27 mouse cellular contexts compared by ENCODE assay signal in genomic region chr4:35331161-35331560, GRCm38 (mm10).
DNase-seq lines count a peak whose midpoint lies in the region; ATAC-seq and TF ChIP-seq lines count a peak whose summit lies in the region.
"Had no signal": no experiment of that assay in that cellular context is flagged by ENCODE, and none has a peak within 500 bp of the region (broad histone marks: within the 10 kb centered on the region; RNA-seq: fewer than 3 reads in every experiment).

No protein-coding gene starts in this region.

- no peak overlapping the region for H3K9ac ChIP-seq in midbrain, postnatal 0 days (replicated peaks; ENCODE audit: low read length, poor library complexity, severe bottlenecking)
- H3K9ac ChIP-seq in midbrain, embryonic 13.5 days (replicated peaks), result no peak overlapping the region
- H3K9ac ChIP-seq in liver, embryonic 13.5 days, result no peak overlapping the region
- H3K9ac ChIP-seq in liver, embryonic 16.5 days (ENCODE audit: low read depth, low read length), result no peak overlapping the region
- H3K9ac ChIP-seq: embryonic facial prominence, embryonic 13.5 days; forebrain, embryonic 13.5 days; forebrain, postnatal 0 days; hindbrain, embryonic 13.5 days had no signal

- 0 out of 2 replicates have a peak, but pooled peaks have one; percentile 27 for ATAC-seq in midbrain, postnatal 0 days (ENCODE audit: low FRiP score)
- ATAC-seq in midbrain, embryonic 13.5 days, result no peak
- peak; percentile 74 for ATAC-seq in liver, embryonic 13.5 days (ENCODE audit: low read depth)
- ATAC-seq in liver, embryonic 16.5 days (ENCODE audit: low read depth), result peak; percentile 68
- no peak for ATAC-seq in inflammation-experienced regulatory T-cells, adult 6 months
- ATAC-seq: forebrain, embryonic 13.5 days; forebrain, postnatal 0 days; hindbrain, postnatal 0 days had no signal

- no peaks in the 10 kb centered on the region for H3K36me3 ChIP-seq in midbrain, postnatal 0 days (ENCODE audit: insufficient read depth, low read length)
- no peaks in the 10 kb centered on the region for H3K36me3 ChIP-seq in midbrain, embryonic 13.5 days
- no peaks in the 10 kb centered on the region for H3K36me3 ChIP-seq in liver, embryonic 13.5 days
- no peaks in the 10 kb centered on the region for H3K36me3 ChIP-seq in liver, embryonic 16.5 days (ENCODE audit: control insufficient read depth, insufficient read depth)
- H3K36me3 ChIP-seq: embryonic facial prominence, embryonic 10.5 days; embryonic facial prominence, embryonic 13.5 days; forebrain, embryonic 10.5 days; G1E; hindbrain, embryonic 13.5 days had no signal

- 70% methylated on average over 1 of the region's 1 CpGs for WGBS in midbrain, postnatal 0 days
- 85% methylated on average over 1 of the region's 1 CpGs for WGBS in midbrain, embryonic 13.5 days
- WGBS in liver, embryonic 13.5 days (ENCODE audit: insufficient replicate concordance), result 45% methylated on average over 1 of the region's 1 CpGs
- 49% methylated on average over 1 of the region's 1 CpGs for WGBS in liver, embryonic 16.5 days (ENCODE audit: insufficient replicate concordance)

- H3K4me2 ChIP-seq in midbrain, postnatal 0 days (ENCODE audit: low read depth, low read length, poor library complexity, severe bottlenecking), result no peak overlapping the region
- H3K4me2 ChIP-seq in midbrain, embryonic 13.5 days (replicated peaks), result no peak overlapping the region
- H3K4me2 ChIP-seq in liver, embryonic 13.5 days, result no peak overlapping the region
- no peak overlapping the region for H3K4me2 ChIP-seq in liver, embryonic 16.5 days (ENCODE audit: low read depth, low read length)
- H3K4me2 ChIP-seq: embryonic facial prominence, embryonic 13.5 days; forebrain, embryonic 13.5 days; heart, embryonic 11.5 days; hindbrain, embryonic 13.5 days had no signal

- intact Hi-C loops in left cerebral cortex, postnatal 36 days (cut with DNase I), result no loop called here

- H3K4me3 ChIP-seq in midbrain, postnatal 0 days (ENCODE audit: low read depth, low read length), result no peak overlapping the region
- no peak overlapping the region for H3K4me3 ChIP-seq in midbrain, embryonic 13.5 days (replicated peaks)
- H3K4me3 ChIP-seq in liver, embryonic 13.5 days (replicated peaks), result no peak overlapping the region
- H3K4me3 ChIP-seq in liver, embryonic 16.5 days (ENCODE audit: low read depth, low read length), result no peak overlapping the region
- H3K4me3 ChIP-seq: embryonic facial prominence, embryonic 10.5 days; embryonic facial prominence, embryonic 13.5 days; forebrain, embryonic 10.5 days; forebrain, embryonic 13.5 days; gastrocnemius, adult 2 months; hindbrain, embryonic 13.5 days had no signal

- no peak for DNase-seq in midbrain, postnatal 0 days (ENCODE audit: low spot score)
- DNase-seq in liver, embryonic 13.5 days, result no peak
- no peak for DNase-seq in embryo, embryonic 11 days
- no peak for DNase-seq in left cerebral cortex, postnatal 36 days (ENCODE audit: low spot score in 2 of 2)
- DNase-seq: adrenal gland, adult 2 months; adrenal gland, postnatal 14 days; B cell, adult 2 months; cerebellum, adult 11 months; cerebellum, adult 2 months; cerebellum, adult 9-11 months; cerebellum, postnatal 25 days; forebrain, postnatal 0 days; gastrocnemius, adult 2 months; gastrocnemius, postnatal 14 days; heart, adult 11 months had no signal

- H3K27ac ChIP-seq in midbrain, postnatal 0 days (ENCODE audit: low read depth, low read length), result no peak overlapping the region
- H3K27ac ChIP-seq in midbrain, embryonic 13.5 days, result no peak overlapping the region
- no peak overlapping the region for H3K27ac ChIP-seq in liver, embryonic 13.5 days
- H3K27ac ChIP-seq in liver, embryonic 16.5 days (ENCODE audit: low read length), result no peak overlapping the region
- H3K27ac ChIP-seq: embryonic facial prominence, embryonic 10.5 days; embryonic facial prominence, embryonic 13.5 days; forebrain, embryonic 10.5 days; forebrain, embryonic 13.5 days; gastrocnemius, adult 2 months; hindbrain, embryonic 13.5 days; hindbrain, postnatal 0 days had no signal

- no peaks in the 10 kb centered on the region for H3K4me1 ChIP-seq in midbrain, postnatal 0 days (ENCODE audit: insufficient read depth, low read length)
- no peaks in the 10 kb centered on the region for H3K4me1 ChIP-seq in midbrain, embryonic 13.5 days (replicated peaks)
- H3K4me1 ChIP-seq in liver, embryonic 13.5 days (replicated peaks), result peaks cover 5% of the 10 kb centered on the region; the same call in 1 of the 2 replicates
- no peaks in the 10 kb centered on the region for H3K4me1 ChIP-seq in liver, embryonic 16.5 days (ENCODE audit: control insufficient read depth, low read depth, low read length)
- H3K4me1 ChIP-seq: embryonic facial prominence, embryonic 10.5 days; embryonic facial prominence, embryonic 13.5 days; forebrain, embryonic 10.5 days; forebrain, embryonic 13.5 days; hindbrain, embryonic 13.5 days had no signal

- no peaks in the 10 kb centered on the region for H3K9me3 ChIP-seq in midbrain, postnatal 0 days (ENCODE audit: low read length)
- no peaks in the 10 kb centered on the region for H3K9me3 ChIP-seq in midbrain, embryonic 13.5 days
- H3K9me3 ChIP-seq in liver, embryonic 13.5 days (replicated peaks), result no peaks in the 10 kb centered on the region
- no peaks in the 10 kb centered on the region for H3K9me3 ChIP-seq in liver, embryonic 16.5 days (replicated peaks; ENCODE audit: control insufficient read depth, low read length)
- H3K9me3 ChIP-seq: embryonic facial prominence, embryonic 10.5 days; embryonic facial prominence, embryonic 13.5 days; forebrain, embryonic 10.5 days; forebrain, embryonic 13.5 days; G1E; hindbrain, embryonic 13.5 days had no signal

- no peaks in the 10 kb centered on the region for H3K27me3 ChIP-seq in midbrain, postnatal 0 days (ENCODE audit: insufficient read depth, low read length)
- no peaks in the 10 kb centered on the region for H3K27me3 ChIP-seq in midbrain, embryonic 13.5 days
- no peaks in the 10 kb centered on the region for H3K27me3 ChIP-seq in liver, embryonic 13.5 days
- H3K27me3 ChIP-seq in liver, embryonic 16.5 days (ENCODE audit: control insufficient read depth, insufficient read depth, low read depth, low read length), result no peaks in the 10 kb centered on the region
- H3K27me3 ChIP-seq: CH12.LX; embryonic facial prominence, embryonic 13.5 days; forebrain, embryonic 13.5 days; hindbrain, embryonic 13.5 days had no signal

- TF ChIP-seq CTCF in midbrain, postnatal 0 days (IDR thresholded peaks at IDR 0.05), result no peak

Comparison
In these comparisons a context has a peak if more than half of its experiments do, and no peak if none do; other contexts are left out.
1. ATAC-seq: peak in midbrain, postnatal 0 days (single experiment), liver, embryonic 13.5 days (single experiment) and liver, embryonic 16.5 days (single experiment); none in midbrain, embryonic 13.5 days (single experiment) and inflammation-experienced regulatory T-cells, adult 6 months (single experiment).